Mouse (Mus musculus) gastrocnemius, postnatal 10 days (tissue): ENCODE results near the gene Katnb1. TPM values are rescaled to one million over a fixed set of nuclear protein-coding genes. Genes with fewer than 3 reads are reported as not detected.
A peak's percentile ranks its signal among the peaks of the same experiment; 100 is the strongest.

Experiments
- DNase-seq: peaks from one replicate; pipeline ENCODE4 v3.0.0; 2021; ENCODE audit warnings: mixed read lengths
- total RNA-seq, 2 experiments: library from RNA; stranded (reverse); gene quantifications; 2 replicates each; pipeline ENCODE4 v1.2.3; 2021

Gene Katnb1
- total RNA-seq, 2 experiments from 2014 or later, result 6.0 to 10.7 TPM

DNA sequence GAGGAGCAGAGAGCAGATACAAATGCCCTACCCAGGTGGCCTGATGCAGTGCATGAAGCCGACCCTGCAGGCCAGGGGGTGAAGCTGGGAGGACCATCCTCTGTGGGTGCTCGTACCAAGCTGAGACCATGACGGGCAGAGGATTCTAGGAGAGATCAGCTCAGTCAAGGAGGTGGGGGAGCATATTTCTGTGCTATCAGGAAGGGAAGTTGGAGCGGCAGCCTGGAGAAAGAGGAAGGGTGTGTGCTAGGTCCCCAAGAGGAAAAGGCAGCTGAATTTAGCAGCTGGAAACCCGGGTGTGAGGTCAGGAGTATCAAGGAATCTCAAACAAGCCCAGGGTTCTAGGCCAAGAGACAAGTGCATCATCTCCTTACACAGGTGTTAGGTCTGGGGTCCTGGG is 59.6 kb downstream of the Katnb1 start:
- no peak for DNase-seq

GRCm38 (mm10) chr8:95141026-95141425 is 60.0 kb downstream of the Katnb1 start:
- DNase-seq, result no peak

GRCm38 (mm10) chr8:95141469-95142074 is 60.6 kb downstream of the Katnb1 start:
- DNase-seq, result no peak

- DNase-seq, result peak; percentile 77
Observed at GRCm38 (mm10) chr8:95142075-95142831, 61.3 kb downstream of the Katnb1 start.

DNA sequence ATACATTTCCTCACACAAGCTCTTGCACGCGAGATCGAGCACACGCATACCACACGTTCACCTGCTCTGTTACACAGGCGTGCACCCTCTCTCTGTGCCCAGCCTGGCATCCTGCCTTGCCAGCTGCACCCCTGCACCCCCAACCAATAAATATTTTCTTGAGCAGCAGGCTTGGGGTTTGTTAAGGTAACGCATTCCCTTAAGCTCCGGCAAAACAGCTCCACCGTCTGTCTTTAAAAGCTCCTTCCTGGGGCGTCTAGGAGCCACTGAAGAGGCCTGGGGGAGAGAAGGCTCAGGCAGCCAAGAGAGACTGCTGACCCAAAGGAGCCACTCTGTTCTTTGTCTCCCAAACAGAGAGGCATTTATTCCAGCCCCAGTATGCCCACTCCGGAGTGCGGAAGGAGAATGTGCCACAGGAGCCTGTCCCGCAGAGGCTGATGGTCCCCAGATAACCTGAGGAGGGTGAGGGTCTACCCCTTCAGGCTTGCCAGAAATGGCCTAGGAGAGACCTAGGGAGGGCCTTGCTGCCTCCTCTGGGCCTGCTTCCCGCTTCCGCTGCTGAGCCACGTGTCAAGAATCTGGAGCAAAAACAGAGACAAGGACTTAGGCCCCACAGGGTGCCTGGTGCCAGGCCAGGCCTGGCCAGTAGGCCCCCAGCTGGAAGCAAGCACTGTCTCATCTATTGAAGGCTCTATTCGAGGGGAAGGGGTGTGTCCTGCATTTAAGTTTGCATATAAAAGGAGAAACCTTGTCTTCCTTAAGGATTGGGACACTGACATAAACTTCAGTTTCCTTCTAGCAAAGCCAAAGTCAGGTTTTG is 62.2 kb downstream of the Katnb1 start:
- peak; percentile 24 for DNase-seq

DNA sequence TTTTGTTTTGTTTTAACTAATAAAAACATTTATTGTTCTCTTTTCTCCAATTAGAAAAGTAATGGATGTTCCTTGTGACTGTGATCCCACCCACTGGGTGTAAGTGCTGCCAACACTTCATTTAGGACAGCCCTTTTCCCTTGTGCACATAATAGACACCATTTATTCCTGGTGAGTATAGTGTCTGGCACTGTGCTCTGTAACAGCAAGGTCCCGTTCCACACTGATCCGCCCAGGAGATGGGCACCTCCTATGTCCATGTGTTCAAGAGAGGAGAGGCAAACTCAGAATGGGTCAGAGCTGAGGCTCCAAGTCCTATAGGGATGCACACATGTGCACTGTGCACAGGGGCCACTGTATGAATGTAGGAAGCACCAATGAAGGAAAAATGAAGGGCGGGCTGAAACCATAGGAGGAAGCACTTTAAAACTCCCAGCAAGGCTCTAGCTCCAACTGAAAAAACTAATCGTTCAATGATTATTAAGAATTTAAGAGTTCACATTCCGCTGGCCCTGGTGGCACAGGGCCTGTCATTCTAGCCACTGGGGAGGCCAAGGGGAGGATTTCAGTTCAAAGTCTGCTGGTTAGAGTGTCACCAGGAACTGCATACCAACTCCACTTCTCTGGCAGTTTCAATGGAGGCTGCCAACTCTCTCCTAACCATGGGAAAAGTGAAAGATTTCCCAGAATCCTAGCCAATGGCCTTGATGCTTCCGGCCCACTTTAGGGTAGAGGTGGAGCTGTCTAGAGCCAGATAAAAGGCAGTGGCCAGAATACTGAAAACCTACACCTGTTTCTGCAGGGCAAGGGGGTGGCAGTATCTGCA is 63.0 kb downstream of the Katnb1 start:
- DNase-seq, result no peak

DNA sequence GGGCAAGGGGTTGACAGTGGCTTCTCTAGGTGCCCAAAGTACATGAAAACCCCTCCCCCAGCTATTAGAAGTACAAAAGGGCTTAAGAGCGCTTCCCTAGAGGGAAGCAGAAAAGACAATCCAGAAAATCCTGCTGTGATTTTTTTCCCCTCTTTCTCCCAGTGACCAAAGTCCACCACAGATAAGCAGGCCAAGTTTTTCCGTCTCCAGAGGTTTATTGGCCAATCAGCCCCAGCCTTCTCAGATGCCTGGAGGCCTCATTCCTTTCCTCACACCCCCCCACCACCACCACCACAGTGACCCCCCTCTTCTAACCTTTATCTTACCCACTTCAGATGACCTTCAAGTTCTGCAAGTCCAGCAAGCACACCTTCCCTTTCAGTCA is 63.6 kb downstream of the Katnb1 start:
- no peak for DNase-seq

GRCm38 (mm10) chr8:95146044-95146745 is 65.2 kb downstream of the Katnb1 start:
- no peak for DNase-seq

- no peak for DNase-seq
Observed at GRCm38 (mm10) chr8:95146846-95147245, 65.9 kb downstream of the Katnb1 start.

DNA sequence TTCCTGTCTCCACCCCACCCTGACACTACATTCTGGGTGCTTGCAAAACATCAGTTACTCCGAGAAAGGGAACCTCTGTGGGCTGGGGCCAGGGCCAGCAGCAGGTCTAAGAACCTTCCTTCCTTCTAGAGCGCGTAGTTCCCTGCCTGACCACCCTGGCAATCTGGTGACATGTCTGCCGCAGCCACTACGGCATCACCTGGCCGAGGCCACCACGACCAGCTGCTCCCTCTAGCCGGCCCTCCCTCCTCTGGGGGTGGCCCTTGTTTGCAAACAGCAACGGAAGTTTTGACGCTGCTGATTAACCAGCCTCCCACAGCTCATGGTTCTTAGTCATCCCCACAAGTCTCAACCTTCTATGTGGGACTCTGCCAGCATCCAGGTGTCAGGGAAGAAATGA is 68.4 kb downstream of the Katnb1 start:
- DNase-seq, result no peak

GRCm38 (mm10) chr8:95150608-95151007 is 69.6 kb downstream of the Katnb1 start:
- DNase-seq, result no peak

Other genes starting within 250 kb of the Katnb1 start
- gene Coq9, start 242.9 kb upstream of the Katnb1 start, total RNA-seq, result 100 to 1,000 TPM; 255 to 307 TPM
- 10 to 100 TPM; 32.5 to 33.1 TPM for gene Ciapin1, start 242.8 kb upstream of the Katnb1 start, total RNA-seq
- 10 to 100 TPM; 37.6 to 43.6 TPM for gene Polr2c, start 223.7 kb upstream of the Katnb1 start, total RNA-seq
- gene Dok4, start 204.9 kb upstream of the Katnb1 start, total RNA-seq, result 10 to 100 TPM; 11.4 TPM
- gene Ccdc102a, start 163.1 kb upstream of the Katnb1 start, total RNA-seq, result 10 to 100 TPM; 10.3 to 15.1 TPM
- under 1 TPM; 0.07 to 0.09 TPM for gene Adgrg5, start 157.5 kb upstream of the Katnb1 start, total RNA-seq
- 10 to 100 TPM; 15.6 to 18.0 TPM for gene Adgrg1, start 106.4 kb upstream of the Katnb1 start, total RNA-seq
- 1 to 10 TPM in 1 of 2 experiments, under 1 TPM in 1; 0.80 to 1.2 TPM for gene Adgrg3, start 63.5 kb upstream of the Katnb1 start, total RNA-seq
- gene Drc7, start 26.1 kb upstream of the Katnb1 start, total RNA-seq, result not detected
- 10 to 100 TPM; 20.8 to 22.8 TPM for gene Kifc3, start 121.6 kb downstream of the Katnb1 start, total RNA-seq
- gene Cngb1, start 225.4 kb downstream of the Katnb1 start, total RNA-seq, result under 1 TPM; 0.27 to 0.73 TPM
- not detected for gene Tepp, start 229.4 kb downstream of the Katnb1 start, total RNA-seq